ENCODE assay signal across 20 mouse cellular contexts in genomic region chr7:45585923-45586322, GRCm38 (mm10). TPM values are rescaled to one million over a fixed set of nuclear protein-coding genes. Genes with fewer than 3 reads are reported as not detected.
"Had no signal": no experiment of that assay in that cellular context is flagged by ENCODE, and none has a peak within 500 bp of the region (broad histone marks: within the 10 kb centered on the region; RNA-seq: fewer than 3 reads in every experiment).

No protein-coding gene starts in this region.

- H3K4me2 ChIP-seq: lung, embryonic 15.5 days; midbrain, embryonic 11.5 days; midbrain, embryonic 13.5 days; midbrain, embryonic 15.5 days; neural tube, embryonic 12.5 days; stomach, embryonic 15.5 days had no signal

- H3K9ac ChIP-seq: lung, embryonic 15.5 days; midbrain, embryonic 13.5 days; midbrain, embryonic 15.5 days; neural tube, embryonic 12.5 days; stomach, embryonic 15.5 days had no signal

- H3K27me3 ChIP-seq: lung, embryonic 15.5 days; megakaryocyte, embryonic 14.5 days; midbrain, embryonic 13.5 days; midbrain, embryonic 15.5 days; neural tube, embryonic 12.5 days; stomach, embryonic 15.5 days had no signal

- H3K27ac ChIP-seq: lung, embryonic 15.5 days; macrophage; midbrain, embryonic 13.5 days; midbrain, embryonic 15.5 days; neural tube, embryonic 12.5 days; stomach, embryonic 15.5 days; stomach, postnatal 0 days had no signal

- H3K4me3 ChIP-seq: lung, embryonic 15.5 days; megakaryocyte, embryonic 14.5 days; midbrain, embryonic 13.5 days; midbrain, embryonic 15.5 days; neural tube, embryonic 12.5 days; stomach, embryonic 15.5 days had no signal

- H3K36me3 ChIP-seq: midbrain, embryonic 15.5 days had no signal

- H3K4me1 ChIP-seq: neural tube, embryonic 12.5 days had no signal

- DNase-seq: lung, adult 2 months; lung, postnatal 14 days; lung, postnatal 36 days; right cerebral cortex, postnatal 14 days; thymus, adult 2 months; thymus, postnatal 25 days; thymus, postnatal 4 days had no signal

- ATAC-seq: lung, postnatal 0 days; midbrain, embryonic 13.5 days; midbrain, embryonic 15.5 days had no signal

- H3K9me3 ChIP-seq: lung, embryonic 15.5 days; megakaryocyte, embryonic 14.5 days; midbrain, embryonic 13.5 days; midbrain, embryonic 15.5 days; neural tube, embryonic 12.5 days; stomach, embryonic 15.5 days had no signal

RNA-seq across cellular contexts. Expression of gene Fgf21, which starts 29.4 kb away (rescaled TPM):
- polyA plus RNA-seq: lung, adult 2 months; lung, postnatal 0 days; macrophage; midbrain, embryonic 11.5 days; midbrain, embryonic 15.5 days; midbrain, postnatal 0 days; neural tube, embryonic 12.5 days; neural tube, embryonic 14.5 days; urinary bladder, adult 2 months had no signal

RNA-seq across cellular contexts. Expression of gene Fut1, which starts 31.2 kb away (rescaled TPM):
- polyA plus RNA-seq: macrophage; midbrain, embryonic 11.5 days; midbrain, embryonic 13.5 days; midbrain, embryonic 15.5 days; midbrain, postnatal 0 days; neural tube, embryonic 12.5 days; neural tube, embryonic 14.5 days; urinary bladder, adult 2 months had no signal

RNA-seq across cellular contexts. Expression of gene Hsd17b14, which starts 31.2 kb away (rescaled TPM):
- polyA plus RNA-seq: midbrain, embryonic 15.5 days had no signal

RNA-seq across cellular contexts. Expression of gene Izumo1, which starts 35.7 kb away (rescaled TPM):
- polyA plus RNA-seq: macrophage; midbrain, embryonic 15.5 days; midbrain, postnatal 0 days; neural tube, embryonic 12.5 days; neural tube, embryonic 14.5 days had no signal
